Mouse (Mus musculus) gastrocnemius, adult 2 months (tissue): ENCODE data around the gene Mrps17. TPM values are rescaled to one million over a fixed set of nuclear protein-coding genes. Genes with fewer than 3 reads are reported as not detected.

Experiments
- DNase-seq: peaks from one replicate; pipeline ENCODE4 v3.0.0; 2022
- H3K27ac ChIP-seq: fragments of 200-600 bp; 2 replicates; pipeline ENCODE4 v1.8.1; 2022; ENCODE audit warnings: mild to moderate bottlenecking
- H3K4me3 ChIP-seq: fragments of 200-600 bp; 2 replicates; pipeline ENCODE4 v1.8.1; 2022; ENCODE audit warnings: mild to moderate bottlenecking, moderate library complexity
- CTCF ChIP-seq: fragments of 200-600 bp; IDR thresholded peaks from 2 replicates; pipeline ENCODE4 v1.8.1; 2022; ENCODE audit warnings: antibody characterized with exemption, mild to moderate bottlenecking, moderate library complexity
- intact Hi-C: fragments of 180-260 bp; cut with DNase I; formaldehyde crosslinking; loops from one replicate; pipeline ENCODE4 v1.15.1; 2025
- total RNA-seq, 2 experiments: library from RNA; stranded (reverse); gene quantifications; 2 replicates each; pipeline ENCODE4 v1.2.3; 2021

The Mrps17 gene
- total RNA-seq, 2 experiments from 2014 or later = 57.6 to 63.1 TPM

DNA sequence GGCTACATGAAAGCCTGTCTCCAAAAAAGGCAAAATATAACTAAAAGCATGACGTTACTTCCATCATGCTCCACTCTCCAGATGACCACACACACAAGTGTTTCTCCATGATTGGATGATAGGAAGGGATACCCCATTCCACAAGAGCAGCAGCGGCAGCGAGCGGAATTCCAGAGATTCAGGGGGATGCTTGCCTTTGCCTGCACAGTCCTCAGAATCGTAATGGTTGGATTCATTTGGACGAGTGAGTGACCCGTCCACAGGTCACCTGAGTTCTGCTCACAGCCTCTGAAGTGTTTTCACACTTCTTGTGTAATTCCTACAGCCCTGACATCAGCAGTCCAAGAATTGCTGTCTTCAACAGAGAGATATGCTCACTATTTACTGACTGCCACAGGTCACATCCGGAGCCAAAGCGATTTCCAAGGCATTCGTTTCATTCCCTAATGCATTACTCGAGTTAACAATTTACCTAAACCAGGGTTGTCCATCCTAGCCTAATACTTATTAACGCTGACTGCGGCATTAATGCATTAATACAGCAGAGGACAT is 44.7 kb downstream of the Mrps17 start:
- intact Hi-C loops = no loop called here
- no peak for DNase-seq
- no peak for TF ChIP-seq CTCF
- Histone ChIP-seq H3K27ac (no peak overlapping the region), H3K4me3 (no peak overlapping the region)

DNA sequence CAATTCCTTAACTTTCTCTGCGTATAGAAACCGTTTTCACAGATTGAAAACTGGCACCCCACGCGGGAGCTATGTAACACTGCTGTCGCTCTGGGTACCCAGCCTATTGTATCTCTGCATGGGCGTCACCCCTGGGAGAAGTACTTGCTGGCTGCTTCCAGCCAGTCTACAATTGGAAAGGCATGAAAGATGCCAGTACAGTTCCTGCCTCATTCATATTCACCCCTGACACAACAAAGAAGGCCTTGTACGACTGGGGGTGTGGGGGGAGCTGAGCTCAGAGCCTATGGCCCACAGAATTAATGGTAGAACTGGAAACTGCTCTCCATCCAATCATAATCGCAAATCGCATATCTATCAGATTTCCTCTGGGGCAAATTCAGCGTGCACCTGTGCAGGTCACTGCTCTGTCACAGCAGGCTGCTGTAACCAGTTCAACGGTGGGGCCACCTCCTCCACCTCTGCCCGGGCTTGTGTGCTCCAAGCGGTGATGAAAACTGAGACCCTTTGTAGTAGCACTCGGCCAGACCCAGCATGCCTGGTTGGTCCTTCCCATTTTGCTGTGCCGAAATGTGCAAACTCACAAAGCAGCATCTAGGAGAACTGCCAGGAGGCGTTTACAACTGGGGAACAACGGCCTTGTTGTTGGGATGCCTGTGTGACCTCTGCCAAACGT is 46.7 kb downstream of the Mrps17 start:
- TF ChIP-seq CTCF = no peak
- no peak for DNase-seq
- Histone ChIP-seq H3K27ac (0 out of 2 replicates have a peak overlapping the region, but pooled peaks have one; percentile 28), H3K4me3 (no peak overlapping the region)
- intact Hi-C loops = no loop called here

DNA sequence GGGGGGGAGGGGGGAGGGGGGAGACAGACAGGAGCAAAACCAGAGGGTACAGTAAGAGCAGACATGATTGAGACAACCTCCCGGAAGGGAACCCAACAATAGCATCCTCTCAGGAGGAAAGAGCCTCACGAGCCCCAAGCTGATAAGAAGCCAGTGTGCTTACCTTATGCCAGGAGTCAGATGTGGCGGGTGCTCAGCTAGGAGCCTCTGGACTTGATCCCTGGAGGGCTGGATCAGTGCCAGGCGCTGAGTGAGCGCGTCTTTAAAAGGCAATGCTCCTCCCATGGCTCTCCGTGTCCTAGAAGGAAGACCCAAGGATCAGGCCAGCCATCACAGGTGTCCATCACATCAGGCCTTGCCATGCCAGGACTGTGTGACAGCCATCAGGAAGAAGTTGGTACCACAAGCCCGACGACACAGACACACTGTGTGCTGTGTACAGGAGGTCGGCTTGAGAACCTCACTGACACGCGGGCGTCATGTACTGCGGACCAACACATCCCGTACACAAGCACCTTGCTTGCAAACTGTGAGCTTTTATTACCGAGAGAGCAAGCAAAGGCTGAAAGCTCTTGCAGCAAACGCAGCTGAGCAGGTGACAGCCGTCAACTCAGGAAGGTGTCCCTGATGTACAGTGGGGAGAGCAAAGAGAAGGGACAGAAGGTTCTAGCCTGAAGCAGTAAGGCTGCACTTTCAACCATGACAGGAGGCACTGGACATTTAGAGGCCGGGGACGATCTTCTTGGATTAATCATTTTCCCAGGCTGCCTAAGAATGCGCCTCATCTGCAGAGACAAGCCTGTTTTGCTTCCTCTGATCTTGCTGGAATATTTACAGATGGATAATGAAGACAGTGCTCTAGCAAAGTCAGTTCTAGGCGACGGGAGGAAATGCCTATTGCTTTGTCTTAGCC is 55.4 kb downstream of the Mrps17 start:
- peak; percentile 38 for DNase-seq
- Histone ChIP-seq H3K4me3 (no peak overlapping the region), H3K27ac (no peak overlapping the region)
- no peak for TF ChIP-seq CTCF
- intact Hi-C loops = no loop called here

Other genes with a start within 250 kb of the Mrps17 start
- 10 to 100 TPM; 24.5 to 26.3 TPM for gene Sfswap, start 214.3 kb upstream of the Mrps17 start, total RNA-seq
- gene Mmp17, start 131.3 kb upstream of the Mrps17 start, total RNA-seq = under 1 TPM; 0.26 to 0.39 TPM
- gene Zfp11, start 45.4 kb upstream of the Mrps17 start, total RNA-seq = 1 to 10 TPM; 1.8 to 2.4 TPM
- not detected for gene Sept14, start 7.0 kb upstream of the Mrps17 start, total RNA-seq
- gene Nipsnap2, start 9.6 kb downstream of the Mrps17 start, total RNA-seq = 100 to 1,000 TPM; 500 to 681 TPM
- gene Psph, start 72.0 kb downstream of the Mrps17 start, total RNA-seq = 10 to 100 TPM; 13.0 to 15.4 TPM
- 10 to 100 TPM in 1 of 2 experiments, 1 to 10 TPM in 1; 6.5 to 11.0 TPM for gene Sumf2, start 131.5 kb downstream of the Mrps17 start, total RNA-seq
- 100 to 1,000 TPM; 604 to 698 TPM for gene Chchd2, start 172.0 kb downstream of the Mrps17 start, total RNA-seq
- gene Zbed5, start 180.2 kb downstream of the Mrps17 start, total RNA-seq = under 1 TPM; 0.20 to 0.45 TPM
- 100 to 1,000 TPM; 314 to 437 TPM for gene Phkg1, start 183.1 kb downstream of the Mrps17 start, total RNA-seq
- gene Nupr1l, start 193.0 kb downstream of the Mrps17 start, total RNA-seq = not detected
- 10 to 100 TPM; 21.4 to 22.9 TPM for gene Vkorc1l1, start 226.5 kb downstream of the Mrps17 start, total RNA-seq